Mouse (Mus musculus): ENCODE data around the gene Pgap2.
"Not testable (repeated sequence)": the region's sequence is repeated elsewhere in the genome, so short reads cannot be mapped to it uniquely, and the experiment has no call there.

Gene Pgap2

GRCm38 (mm10) chr7:102266021-102266400 lies 56.0 kb downstream of the Pgap2 start:
- not testable (repeated sequence) for DNase-seq (ENCODE audit: low read depth, low spot score)

- DNase-seq (ENCODE audit: low read depth, low spot score): no peak
These were observed 56.5 kb downstream of the Pgap2 start for GRCm38 (mm10) chr7:102266401-102267042.

GRCm38 (mm10) chr7:102267113-102267579 lies 57.1 kb downstream of the Pgap2 start:
- peak; percentile 86 for DNase-seq (ENCODE audit: low read depth, low spot score)

- DNase-seq (ENCODE audit: low read depth, low spot score): peak; percentile 32
These were observed 57.8 kb downstream of the Pgap2 start, which contains the start of gene Stim1 for GRCm38 (mm10) chr7:102267601-102268394. TSS of gene Stim1 (plus strand) at chr7:102267806.

DNA sequence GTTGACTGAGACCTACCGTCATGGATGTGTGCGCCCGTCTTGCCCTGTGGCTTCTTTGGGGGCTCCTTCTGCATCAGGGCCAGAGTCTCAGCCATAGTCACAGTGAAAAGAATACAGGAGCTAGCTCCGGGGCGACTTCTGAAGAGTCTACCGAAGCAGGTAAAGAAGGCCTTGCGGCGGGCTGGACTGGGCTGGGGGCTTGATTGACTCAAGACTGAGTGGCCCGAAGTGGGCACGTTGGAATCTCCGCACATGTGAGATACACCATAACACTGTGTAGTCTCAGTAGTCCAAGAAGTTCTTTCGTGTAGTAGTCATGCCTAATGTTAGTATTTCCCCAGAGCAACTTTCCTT lies 58.4 kb downstream of the Pgap2 start:
- no peak for DNase-seq (ENCODE audit: low read depth, low spot score)

DNA sequence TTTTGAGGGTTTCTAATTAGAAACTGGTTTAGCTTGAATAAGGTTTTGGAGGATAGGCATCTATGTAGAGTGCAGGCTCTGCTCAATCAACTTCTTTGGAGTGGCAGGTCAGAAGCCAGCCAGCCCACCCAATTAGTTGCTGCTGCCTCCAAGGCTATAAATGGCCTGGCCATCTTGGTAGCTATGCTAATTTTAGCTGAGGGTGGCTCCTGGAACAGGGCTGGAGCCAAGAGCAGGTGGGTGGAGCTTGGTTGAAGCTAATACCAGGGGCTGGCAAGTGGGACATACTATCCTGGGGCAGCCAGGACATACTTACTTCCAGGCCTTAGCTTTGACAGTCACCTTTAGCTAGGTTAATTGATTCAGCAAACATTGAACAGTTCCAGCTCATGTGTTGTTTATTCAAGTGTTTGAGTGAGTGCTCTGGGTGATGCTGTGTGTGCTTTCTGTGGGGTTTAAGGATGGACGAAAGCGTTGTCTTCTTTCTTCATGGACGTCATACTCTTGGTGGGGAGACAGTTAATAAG lies 62.5 kb downstream of the Pgap2 start:
- DNase-seq (ENCODE audit: low read depth, low spot score): no peak

- no peak for DNase-seq (ENCODE audit: low read depth, low spot score)
These were observed 71.4 kb downstream of the Pgap2 start for GRCm38 (mm10) chr7:102281403-102281802.

DNA sequence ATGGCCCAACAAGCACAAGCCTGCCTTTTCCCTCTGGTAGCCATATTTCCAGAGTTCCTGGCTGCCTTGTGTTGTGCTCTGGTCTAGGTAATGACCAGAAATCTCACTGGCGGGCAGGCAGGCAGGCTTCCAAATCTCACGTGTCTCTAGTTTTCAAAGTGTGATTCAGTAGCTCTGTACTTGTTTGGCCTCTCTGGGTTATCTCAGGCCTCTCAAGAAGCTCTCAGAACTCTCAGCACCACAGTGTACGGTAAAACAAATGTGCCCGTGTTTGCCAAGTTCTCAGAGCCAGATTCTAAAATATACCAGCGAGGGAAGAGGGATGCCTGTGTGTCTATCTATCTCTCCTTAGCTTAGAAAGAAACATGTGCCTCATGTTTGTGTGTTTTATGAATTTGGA lies 72.3 kb downstream of the Pgap2 start:
- DNase-seq (ENCODE audit: low read depth, low spot score): no peak
